Mouse (Mus musculus): ENCODE measurements around the gene Kdf1.
A peak's percentile ranks its signal among the peaks of the same experiment; 100 is the strongest.

Kdf1 gene

DNA sequence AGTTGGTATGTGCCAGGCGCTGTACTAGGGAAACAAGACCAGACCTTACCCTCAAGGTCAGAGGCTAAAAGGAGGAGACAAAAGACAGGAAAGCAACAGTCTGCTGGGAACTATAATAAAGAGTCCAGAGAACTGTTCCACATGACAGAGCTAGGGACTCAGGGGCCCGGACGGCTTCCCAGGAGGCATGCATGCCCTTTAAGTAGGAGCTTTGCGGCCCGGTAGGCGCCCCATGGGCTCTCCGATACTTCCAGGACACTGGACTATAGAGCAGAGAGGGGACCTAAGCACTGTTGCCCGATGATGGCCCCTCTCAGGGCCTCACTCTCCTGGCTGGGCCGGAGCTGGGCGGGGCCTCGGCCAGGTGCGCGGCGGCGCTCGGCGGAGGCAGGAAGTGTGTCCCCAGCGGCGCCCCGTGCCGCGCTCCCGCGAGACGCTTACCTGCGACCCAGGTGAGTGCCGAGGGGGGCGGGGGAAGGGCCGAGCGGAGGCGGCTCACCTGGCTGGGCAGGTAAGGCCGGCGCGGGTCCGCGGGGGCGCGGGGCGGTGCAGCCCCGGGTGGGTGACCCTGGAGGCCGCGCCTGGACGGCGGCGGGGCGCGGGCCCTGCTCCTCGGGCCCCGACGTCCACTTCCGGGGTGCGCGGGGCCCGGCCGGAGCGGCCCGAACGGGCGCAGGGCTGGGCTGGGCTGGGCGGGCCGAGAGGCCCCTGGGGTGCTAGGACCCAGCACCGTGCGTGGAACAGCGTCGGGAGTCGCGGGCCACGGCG lies at the start of gene Kdf1:
Gene Kdf1, plus strand, starts transcription at position 363 of the 768 bp plus-strand sequence.
- peak; percentile 48 for DNase-seq (ENCODE audit: low spot score)

DNA sequence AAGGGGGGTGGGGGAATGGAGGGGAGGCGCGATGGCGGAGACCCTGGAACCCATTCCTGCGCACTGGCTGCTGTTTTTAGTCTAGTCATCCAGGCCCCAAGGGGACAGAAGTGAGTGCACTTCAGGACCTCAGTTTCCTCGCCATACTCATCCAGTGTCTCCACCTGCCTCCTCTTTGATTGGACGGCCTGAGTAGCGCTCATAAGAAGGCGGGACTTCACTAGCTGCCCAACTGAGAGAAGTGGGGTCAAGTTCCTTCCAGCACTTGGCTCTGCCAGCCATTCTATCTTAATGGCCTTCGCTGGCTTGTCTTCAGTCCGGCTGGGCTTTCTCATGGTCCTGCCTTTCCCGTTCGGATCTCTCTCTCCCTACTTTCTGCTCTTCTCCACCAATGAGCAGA lies 49.6 kb upstream of the Kdf1 start:
- DNase-seq (ENCODE audit: low spot score), result no peak

DNA sequence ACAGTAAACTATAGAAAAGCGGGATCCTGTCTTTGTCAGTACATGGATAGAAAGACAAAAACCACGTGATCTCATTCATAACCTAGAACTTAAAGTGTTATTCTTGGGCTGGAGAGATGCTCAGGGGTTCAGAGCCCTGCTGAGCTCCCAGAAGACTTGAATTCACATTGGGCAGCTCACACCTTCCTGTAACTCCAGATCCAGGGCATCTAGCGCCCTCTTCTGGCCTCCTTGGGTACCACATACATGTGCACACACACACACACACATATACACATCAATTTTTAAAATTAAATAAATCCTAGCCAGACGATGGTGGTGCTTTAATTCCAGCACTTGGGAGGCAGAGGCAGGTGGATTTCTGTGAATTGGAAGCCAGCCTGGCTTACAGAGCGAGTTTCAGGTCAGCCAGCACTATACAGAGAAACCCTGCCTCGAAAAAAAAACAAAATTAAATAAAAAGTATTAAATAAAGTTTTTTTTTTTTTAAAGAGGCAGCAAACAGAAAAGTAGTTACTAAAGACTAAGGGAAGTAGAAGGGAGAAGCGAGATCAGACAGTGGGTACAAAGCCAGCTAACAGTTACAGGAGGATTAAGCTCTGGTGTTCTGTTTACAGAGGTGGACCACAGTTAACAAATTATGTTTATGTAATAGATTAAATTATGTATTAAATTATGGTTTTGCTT lies 47.5 kb upstream of the Kdf1 start:
- DNase-seq (ENCODE audit: low spot score), result no peak

DNA sequence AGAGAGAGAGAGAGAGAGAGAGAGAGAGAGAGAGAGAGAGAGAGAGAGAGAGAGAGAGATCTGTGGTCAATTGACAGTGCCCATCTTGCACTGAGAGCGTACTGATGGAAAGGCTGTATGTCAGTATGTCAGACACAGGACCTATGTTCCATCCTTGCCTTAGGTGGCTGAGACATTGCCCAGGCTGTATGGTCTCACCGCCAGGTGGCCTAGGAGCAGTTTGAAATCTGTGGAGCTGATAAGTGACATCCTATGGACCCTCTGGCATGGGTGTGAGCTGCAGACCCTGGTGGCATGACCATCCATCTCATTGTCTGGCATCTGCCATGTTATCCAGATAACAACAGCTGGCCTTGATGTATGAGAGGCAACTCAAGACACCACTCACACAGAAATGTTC lies 44.9 kb upstream of the Kdf1 start:
- no peak for DNase-seq (ENCODE audit: low spot score)

DNA sequence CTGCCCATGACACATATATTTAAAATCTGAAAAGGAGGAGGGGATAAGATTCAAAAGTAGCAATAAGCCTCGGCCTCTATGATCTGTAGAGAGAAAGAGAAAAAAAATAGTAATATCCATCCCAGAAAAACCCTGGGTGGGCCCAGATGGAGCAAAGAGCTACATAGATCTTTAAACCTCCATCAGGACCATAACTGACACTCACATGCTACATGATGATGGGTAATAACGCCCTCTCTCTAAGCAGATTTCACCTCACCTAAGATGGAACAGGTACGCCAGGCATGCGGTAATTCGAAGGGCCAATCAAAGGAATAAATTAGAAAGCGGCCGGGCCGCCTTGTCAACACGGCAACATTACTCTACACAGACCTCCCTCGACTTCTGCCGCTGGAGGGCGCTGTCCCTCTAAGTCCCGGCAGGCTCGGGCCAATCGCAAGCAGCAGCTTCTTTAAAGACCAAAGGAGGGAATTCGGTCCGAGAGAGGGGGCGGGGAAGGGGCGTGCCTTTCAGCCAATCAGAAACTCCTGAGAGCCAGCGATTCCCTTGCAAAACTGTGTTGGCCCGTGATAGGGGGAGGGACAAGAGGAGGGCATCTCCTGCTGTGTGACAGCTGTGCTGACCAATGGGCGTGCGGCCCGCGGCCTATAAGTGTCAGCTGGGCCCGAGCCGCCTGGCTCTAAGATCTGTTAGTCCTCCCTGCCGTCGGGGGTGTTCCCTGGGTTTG lies 39.1 kb upstream of the Kdf1 start, which contains the start of gene Tent5b:
Gene Tent5b, plus strand, starts transcription at position 675 of the 727 bp plus-strand sequence.
- DNase-seq (ENCODE audit: low spot score), result peak; percentile 96

DNA sequence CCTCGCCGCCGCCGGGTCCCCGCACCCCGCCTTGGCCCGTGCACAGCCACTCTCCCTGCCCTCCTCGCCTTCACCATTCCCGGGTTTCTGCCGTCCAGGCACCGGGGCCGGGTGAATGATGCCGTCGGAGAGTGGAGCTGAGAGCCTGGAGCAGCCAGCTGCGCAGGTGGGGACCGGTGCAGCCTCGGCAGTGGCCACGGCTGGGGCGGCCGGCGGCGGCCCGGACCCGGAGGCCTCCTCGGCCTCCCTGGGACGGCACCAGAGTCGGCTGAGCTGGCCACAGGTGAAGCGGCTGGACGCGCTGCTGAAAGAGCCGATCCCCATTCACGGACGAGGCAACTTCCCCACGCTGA lies 38.6 kb upstream of the Kdf1 start:
- no peak for DNase-seq (ENCODE audit: low spot score)

DNA sequence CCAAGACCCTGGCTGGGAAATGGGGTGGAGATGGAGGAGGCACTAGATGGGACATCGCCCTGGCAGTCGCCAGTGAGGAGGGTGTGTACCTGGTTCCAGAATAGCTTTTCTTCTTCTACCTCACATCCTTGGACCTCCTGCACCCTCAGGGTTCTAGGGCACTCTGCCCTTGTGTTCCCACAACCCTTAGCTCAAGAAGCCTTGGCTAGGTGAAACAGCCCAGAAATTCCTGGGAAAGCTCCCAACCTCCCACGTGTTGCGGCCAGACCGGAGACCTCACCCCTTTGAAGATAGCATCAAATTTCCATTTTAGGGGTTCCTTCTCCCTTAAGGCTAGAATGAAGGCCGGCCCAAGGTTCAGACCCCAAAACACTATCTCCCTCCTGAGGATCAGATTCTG lies 38.0 kb upstream of the Kdf1 start:
- DNase-seq (ENCODE audit: low spot score), result no peak

DNA sequence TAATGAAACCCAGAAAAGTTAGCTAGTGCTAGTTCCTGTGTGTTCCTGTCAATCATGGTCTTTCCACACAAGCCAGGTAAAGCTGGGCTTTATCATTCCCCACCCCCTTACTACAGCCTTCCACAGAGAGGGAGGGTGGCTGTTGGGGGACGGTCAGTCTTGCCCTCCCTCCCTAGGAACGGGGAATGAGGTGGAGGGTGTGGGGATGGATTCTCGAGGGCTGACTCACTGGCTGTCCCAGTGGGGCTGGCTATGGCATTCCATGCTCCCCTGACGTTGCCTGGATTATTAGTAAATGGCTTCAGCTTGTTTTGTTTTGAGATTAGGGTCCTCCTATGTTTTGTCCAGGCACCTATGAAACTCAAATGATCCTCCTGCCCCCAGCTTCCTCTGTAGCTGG lies 37.3 kb upstream of the Kdf1 start:
- DNase-seq (ENCODE audit: low spot score), result no peak

DNA sequence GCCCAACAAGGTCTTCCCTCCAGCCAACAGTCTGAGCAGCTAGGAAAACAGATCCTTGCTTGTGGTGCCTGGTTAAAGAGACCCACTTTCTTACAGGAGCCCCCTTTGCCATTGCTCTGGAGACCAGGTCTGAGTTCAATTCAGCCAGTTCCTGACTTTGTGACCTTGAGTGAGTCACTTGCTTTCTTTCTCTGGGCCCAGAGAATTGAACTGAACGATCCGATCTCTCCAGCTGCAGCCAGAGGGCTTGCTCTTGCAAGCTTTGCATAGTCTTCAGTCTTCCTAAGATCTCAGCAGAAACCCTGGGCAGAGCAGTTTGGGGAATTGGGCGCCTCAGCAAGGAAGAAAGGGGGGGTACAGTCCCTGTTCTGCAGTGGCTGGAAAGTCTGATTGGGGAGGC lies 36.3 kb upstream of the Kdf1 start:
- no peak for DNase-seq (ENCODE audit: low spot score)

DNA sequence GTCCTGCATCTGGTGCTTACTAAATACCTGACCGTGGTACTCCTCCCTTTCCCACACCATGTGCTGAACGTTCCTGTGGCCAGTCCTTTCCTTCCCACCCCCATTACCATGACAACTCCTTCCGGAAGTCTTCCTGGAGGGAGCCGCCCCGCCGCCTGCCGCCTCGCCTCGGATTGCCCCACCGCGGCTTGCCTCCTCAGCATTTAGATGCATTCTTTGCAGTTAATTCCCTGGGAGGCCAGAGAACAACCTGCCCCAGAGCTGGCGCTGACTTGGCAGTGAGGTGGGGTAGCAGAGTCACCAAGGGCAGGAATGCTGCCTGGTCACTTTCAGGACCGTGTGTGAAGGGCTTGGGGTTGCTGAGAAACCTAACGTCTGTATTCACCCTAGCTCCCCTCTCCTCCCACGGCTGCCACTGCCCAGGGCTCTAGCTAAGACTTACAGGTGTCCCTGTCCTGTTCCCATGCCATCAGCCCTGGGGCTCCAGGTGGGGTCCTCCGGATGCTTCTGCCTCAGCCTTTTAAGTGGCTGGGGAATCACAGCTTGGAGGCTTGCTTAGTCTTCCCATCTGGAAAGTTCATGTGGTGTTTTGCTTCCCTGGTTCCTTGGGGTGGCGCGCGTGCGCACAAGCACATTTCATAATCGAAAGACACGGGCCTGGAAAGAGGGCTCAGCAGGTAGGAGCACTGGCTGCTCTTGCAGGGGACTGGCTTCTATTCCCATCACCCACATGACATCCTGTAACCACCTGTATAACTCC lies 34.3 kb upstream of the Kdf1 start:
- DNase-seq (ENCODE audit: low spot score), result no peak

DNA sequence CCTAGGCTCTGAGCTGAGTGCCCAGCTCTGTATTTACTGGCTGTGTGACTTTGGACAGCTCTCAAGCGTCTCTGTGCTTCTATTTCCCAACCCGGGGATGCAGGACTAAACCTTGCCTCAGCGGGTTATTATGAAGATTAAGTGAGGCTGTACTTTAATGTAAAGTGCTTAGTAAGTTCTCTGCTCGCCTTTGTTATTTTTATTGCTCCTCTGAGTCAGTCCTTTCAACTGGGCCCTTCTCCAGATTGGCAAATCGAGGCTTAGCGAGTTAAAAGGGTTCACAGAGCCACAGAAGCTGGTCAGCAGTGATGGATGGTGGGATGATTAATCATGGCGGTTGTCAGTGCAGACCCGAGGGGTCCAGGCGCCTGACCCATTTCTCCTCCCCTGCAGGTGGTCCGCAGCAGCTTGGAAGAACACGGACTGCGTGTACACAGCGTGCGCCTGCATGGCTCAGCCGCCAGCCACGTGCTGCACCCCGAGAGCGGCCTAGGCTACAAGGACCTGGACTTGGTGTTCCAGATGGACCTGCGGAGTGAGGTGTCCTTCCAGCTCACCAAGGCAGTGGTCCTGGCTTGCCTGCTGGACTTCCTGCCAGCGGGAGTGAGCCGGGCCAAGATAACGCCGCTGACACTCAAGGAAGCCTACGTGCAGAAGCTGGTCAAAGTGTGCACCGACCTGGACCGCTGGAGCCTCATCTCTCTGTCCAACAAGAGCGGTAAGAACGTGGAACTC lies 32.9 kb upstream of the Kdf1 start:
- DNase-seq (ENCODE audit: low spot score), result no peak

DNA sequence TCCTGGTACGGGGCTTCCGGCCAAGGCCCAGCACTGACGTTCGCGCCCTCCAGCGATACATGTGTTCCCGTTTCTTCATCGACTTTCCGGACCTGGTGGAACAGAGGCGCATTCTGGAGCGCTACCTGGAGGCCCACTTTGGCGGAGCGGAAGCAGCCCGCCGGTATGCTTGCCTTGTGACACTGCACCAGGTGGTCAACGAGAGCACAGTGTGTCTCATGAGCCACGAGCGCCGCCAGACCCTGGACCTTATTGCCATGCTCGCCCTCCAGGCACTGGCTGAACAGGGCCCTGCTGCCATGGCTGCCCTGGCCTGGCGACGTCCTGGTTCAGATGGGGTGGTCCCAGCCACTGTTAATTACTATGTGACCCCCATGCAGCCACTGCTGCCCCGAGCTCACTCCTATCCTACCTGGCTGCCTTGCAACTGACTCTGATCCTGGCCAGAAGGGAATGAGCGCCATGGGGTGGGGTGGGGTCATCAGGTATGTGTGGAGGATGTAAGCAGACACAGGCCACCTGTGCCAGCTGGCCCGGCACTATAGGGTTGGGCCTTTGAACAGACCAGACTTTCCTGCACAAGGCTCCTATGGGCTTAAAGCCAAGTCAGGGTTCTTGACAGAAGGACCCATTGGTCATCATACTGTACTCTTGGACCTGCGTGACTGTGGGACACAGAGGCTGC lies 31.9 kb upstream of the Kdf1 start:
- DNase-seq (ENCODE audit: low spot score), result no peak

DNA sequence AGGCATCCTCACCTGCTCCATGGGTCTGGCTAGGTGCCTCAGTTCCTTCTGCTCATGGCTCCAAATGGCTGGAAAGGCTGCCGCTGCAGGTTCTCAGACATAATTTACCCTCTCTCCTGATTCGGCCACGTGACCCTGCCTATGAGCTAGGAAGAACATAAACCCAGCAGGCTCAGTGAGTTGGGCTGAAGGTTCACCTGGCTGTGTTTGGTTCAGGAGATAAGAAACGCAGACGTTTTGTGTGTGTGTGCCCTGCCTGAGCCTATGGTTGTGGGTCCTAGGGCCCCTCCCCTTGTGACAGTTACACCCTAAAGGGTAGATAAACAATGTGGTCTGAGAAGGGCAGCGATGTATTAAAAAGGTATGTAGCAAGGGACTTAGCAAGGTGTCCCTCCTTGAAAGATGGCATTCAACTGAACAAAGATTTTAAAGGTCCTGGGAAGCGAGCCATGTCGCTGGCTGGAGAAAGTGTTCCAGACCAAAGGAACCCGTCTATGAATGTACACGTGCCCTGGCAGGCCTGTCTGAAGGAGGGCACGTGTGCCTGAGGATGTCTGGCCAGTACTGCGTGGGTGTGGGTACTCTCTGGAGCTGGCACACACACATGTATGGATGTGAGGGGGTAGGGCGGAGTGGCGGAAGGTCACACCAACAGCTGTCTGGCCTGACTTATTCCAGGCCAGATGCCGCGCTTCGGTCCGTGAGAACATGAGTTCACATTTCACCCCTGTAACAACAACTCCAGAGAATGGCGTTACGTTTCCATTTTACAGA lies 30.0 kb upstream of the Kdf1 start:
- no peak for DNase-seq (ENCODE audit: low spot score)

DNA sequence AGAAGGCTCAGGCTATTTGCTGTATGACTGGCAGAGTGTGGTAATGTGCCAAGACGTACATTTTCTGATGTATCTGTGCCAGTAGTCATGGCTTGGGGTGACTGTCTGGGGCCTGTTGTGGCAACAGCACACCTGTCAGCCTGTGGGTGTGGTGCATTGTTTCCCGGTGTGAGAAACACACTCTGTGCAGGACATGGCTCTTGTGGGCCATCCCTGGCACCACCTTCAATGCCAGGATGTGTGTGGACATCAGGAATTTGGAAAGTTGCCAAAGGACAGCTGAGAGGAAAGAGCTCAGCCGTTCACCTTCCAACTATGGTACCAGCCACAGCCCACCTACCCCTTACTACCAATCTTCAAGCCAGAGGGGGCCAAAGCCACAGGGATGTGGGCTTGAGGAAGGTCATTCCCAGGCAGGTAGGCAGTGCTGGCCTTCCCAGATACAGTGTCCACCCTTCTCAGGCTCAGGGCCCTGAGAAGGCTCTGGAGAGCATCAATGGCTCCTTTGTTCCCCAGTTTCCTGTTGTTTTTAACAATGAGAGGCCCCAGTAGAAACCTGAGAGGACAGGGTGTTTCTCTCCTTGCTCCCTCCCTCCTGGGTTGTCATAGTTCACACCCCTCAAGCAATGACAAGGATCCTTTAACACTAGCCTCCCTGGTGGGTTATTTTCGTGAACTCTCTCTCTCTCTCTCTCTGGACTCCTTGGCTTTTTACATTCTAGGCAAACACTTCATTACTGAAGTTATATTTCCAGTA lies 29.1 kb upstream of the Kdf1 start:
- DNase-seq (ENCODE audit: low spot score), result no peak

DNA sequence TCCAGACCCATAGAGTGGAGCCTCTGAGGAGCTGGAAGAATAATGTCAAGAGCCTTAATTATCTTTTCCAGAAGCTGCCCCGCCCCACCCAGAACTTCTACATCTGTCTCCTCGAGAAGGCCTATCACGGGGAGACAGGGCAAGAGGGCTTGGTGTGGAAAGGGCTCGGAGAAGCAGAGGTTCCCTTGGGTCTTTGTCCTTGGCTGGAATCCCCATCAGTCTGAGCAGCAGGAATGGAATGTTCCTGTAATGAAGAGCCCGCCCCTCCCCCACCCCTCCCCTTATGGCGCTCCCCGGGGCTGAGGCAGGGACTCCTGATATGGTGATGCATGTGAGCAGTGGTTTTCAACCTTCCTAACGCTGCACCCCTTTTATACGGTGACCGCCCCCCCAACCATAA lies 27.0 kb upstream of the Kdf1 start:
- DNase-seq (ENCODE audit: low spot score), result no peak

DNA sequence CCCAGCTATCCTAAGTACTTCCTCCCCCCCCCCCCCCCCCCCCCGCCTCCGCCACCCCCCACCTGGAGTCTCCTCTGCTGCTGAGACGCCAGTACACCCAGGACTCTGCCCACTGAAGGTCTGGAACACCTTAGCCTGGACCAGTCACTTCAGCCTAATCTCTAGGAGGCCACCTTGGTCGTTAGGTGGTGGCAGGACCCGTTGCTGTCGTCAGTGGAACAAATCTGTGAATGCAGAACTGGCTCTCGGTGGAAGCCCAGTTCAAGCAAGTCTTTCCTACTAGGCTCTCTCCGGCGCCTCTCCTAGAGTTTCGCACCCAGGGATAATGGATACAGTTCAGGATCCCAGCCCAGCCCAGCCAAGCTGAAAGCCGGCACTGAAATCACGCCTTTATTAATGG lies 24.9 kb upstream of the Kdf1 start:
- no peak for DNase-seq (ENCODE audit: low spot score)

DNA sequence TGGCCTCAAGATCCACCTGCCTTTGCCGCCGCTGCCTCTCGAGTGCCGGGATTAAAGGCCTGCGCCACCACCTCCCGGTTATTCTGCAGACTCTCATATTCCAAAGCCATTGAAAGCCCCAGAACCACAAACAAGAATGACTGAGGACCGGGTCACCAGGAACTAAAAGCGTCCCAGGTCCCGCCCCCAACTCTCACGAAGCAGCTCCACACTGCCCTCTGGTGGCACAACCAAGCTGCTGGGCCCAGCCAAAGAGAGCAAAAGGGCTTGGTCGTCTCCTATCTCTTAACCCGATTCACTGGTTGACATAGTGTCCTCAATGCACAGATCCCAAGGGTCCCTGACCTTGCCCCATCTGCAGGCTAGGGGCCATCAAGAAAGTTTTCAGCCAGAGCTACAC lies 24.3 kb upstream of the Kdf1 start:
- DNase-seq (ENCODE audit: low spot score), result peak; percentile 90

DNA sequence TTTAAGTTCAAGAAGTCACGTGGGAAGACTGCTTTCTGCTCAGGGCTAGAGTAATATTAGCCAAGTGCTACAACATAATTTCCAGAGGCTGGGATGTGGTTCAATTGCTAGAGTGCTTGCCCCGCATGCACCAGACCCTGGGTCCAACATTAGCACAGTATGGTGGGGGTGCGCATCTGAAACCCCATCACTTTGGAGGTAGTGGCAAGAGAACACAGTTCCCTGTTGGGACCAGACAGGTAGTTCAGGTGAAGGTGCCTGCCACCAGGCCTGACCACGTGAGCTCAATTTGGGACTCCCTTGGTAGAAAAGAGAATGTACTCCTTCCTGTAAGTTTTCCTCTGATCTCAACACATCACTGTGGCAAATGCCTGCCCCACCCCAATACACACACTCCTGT lies 23.9 kb upstream of the Kdf1 start:
- DNase-seq (ENCODE audit: low spot score), result no peak

DNA sequence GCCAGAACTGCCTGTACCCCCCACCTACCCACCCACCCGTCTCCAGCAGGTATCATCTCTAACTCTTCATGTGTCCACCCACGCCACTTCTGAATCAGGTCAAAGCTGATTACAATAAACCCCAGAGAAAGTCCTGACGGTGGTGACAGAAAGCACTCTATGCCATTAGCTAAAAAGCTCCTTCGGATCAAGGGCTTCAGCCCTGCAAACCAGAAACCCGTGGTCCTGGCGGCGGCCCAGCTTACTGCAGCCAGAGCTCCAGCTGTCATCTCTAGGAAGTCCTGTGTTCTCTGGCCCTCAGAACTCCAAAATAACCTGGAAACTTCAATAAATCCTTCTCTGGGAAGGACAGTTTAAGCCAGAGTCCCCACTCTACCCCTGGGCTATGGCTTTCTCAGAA lies 23.1 kb upstream of the Kdf1 start:
- no peak for DNase-seq (ENCODE audit: low spot score)

All from ovary, postnatal 14 days (tissue).